Mouse (Mus musculus) fibroblast of lung, adult 2 months (primary cell): ENCODE measurements around the gene Rlf.
A peak's percentile ranks its signal among the peaks of the same experiment; 100 is the strongest.

Experiments
- DNase-seq: peaks from one replicate; pipeline ENCODE4 v3.0.0-alpha.2; 2011; ENCODE audit warnings: low read depth

Rlf gene

GRCm38 (mm10) chr4:121214793-121215304 is at the start of gene Rlf:
Gene Rlf (minus strand): TSS chr4:121215084.
- DNase-seq, result peak; percentile 90

GRCm38 (mm10) chr4:121241612-121242000 is 26.7 kb upstream of the Rlf start:
- DNase-seq, result no peak

- DNase-seq, result no peak
Observed at GRCm38 (mm10) chr4:121240637-121241611, 26.0 kb upstream of the Rlf start.

- DNase-seq, result no peak
Observed at GRCm38 (mm10) chr4:121239878-121240277, 25.0 kb upstream of the Rlf start.

GRCm38 (mm10) chr4:121231772-121232414 is 17.0 kb upstream of the Rlf start:
- DNase-seq, result no peak

GRCm38 (mm10) chr4:121230943-121231614 is 16.2 kb upstream of the Rlf start:
- no peak for DNase-seq

- no peak for DNase-seq
Observed at GRCm38 (mm10) chr4:121227072-121227471, 12.2 kb upstream of the Rlf start.

- no peak for DNase-seq
Observed at GRCm38 (mm10) chr4:121225177-121225576, 10.3 kb upstream of the Rlf start.

GRCm38 (mm10) chr4:121223136-121223535 is 8.3 kb upstream of the Rlf start:
- no peak for DNase-seq

GRCm38 (mm10) chr4:121216216-121216615 is 1.3 kb upstream of the Rlf start:
- DNase-seq, result no peak

GRCm38 (mm10) chr4:121215489-121215888 is 605 bp upstream of the Rlf start:
- no peak for DNase-seq

- DNase-seq, result no peak
Observed at GRCm38 (mm10) chr4:121213936-121214792, 720 bp downstream of the Rlf start.

GRCm38 (mm10) chr4:121208911-121209310 is 6.0 kb downstream of the Rlf start:
- DNase-seq, result no peak

GRCm38 (mm10) chr4:121197856-121198255 is 17.0 kb downstream of the Rlf start:
- no peak for DNase-seq

- no peak for DNase-seq
Observed at GRCm38 (mm10) chr4:121196995-121197394, 17.9 kb downstream of the Rlf start.

GRCm38 (mm10) chr4:121196205-121196604 is 18.7 kb downstream of the Rlf start:
- no peak for DNase-seq

- no peak for DNase-seq
Observed at GRCm38 (mm10) chr4:121194736-121195135, 20.1 kb downstream of the Rlf start.

GRCm38 (mm10) chr4:121192306-121192705 is 22.6 kb downstream of the Rlf start:
- DNase-seq, result no peak

GRCm38 (mm10) chr4:121189341-121189740 is 25.5 kb downstream of the Rlf start:
- DNase-seq, result no peak

GRCm38 (mm10) chr4:121179669-121180068 is 35.2 kb downstream of the Rlf start:
- DNase-seq, result no peak

- no peak for DNase-seq
Observed at GRCm38 (mm10) chr4:121167656-121168055, 47.2 kb downstream of the Rlf start.
